Mouse (Mus musculus): ENCODE data around the gene Mc3r.

Mc3r gene

GRCm38 (mm10) chr2:172299126-172299921 lies 51.0 kb downstream of the Mc3r start:
- no peak for DNase-seq

All from cerebellum, postnatal 25 days (tissue).